Mouse (Mus musculus) midbrain, embryonic 12.5 days (tissue): ENCODE results near the gene Umps. TPM values are rescaled to one million over a fixed set of nuclear protein-coding genes. Genes with fewer than 3 reads are reported as not detected.

ENCODE experiments used
- ATAC-seq: fragments of 200-750 bp; cut with Nextera tagmentation; 2 replicates; pipeline ENCODE4 v1.8.0; 2017; ENCODE audit warnings: low read depth, moderate TSS enrichment, moderate library complexity; ENCODE audit not compliant: low FRiP score
- H3K27ac ChIP-seq: fragments of 300-500 bp; sonication (generic); replicated peaks from 2 replicates; pipeline ENCODE4 v1.5.1; 2016; ENCODE audit warnings: mild to moderate bottlenecking
- H3K27me3 ChIP-seq: fragments of 300-500 bp; sonication (generic); 2 replicates; pipeline ENCODE4 v1.6.1; 2016; ENCODE audit warnings: mild to moderate bottlenecking
- H3K36me3 ChIP-seq: fragments of 300-500 bp; sonication (generic); 2 replicates; pipeline ENCODE4 v1.6.1; 2016
- H3K4me1 ChIP-seq: fragments of 300-500 bp; sonication (generic); 2 replicates; pipeline ENCODE4 v1.6.1; 2016
- H3K4me2 ChIP-seq: fragments of 300-500 bp; sonication (generic); replicated peaks from 2 replicates; pipeline ENCODE4 v1.6.1; 2016; ENCODE audit warnings: mild to moderate bottlenecking, moderate library complexity
- H3K4me3 ChIP-seq: fragments of 300-500 bp; sonication (generic); 2 replicates; pipeline ENCODE4 v1.5.1; 2016; ENCODE audit warnings: mild to moderate bottlenecking
- H3K9ac ChIP-seq: fragments of 300-500 bp; sonication (generic); replicated peaks from 2 replicates; pipeline ENCODE4 v1.6.1; 2016; ENCODE audit warnings: mild to moderate bottlenecking, moderate library complexity
- H3K9me3 ChIP-seq: fragments of 300-500 bp; sonication (generic); 2 replicates; pipeline ENCODE4 v1.6.1; 2016; ENCODE audit warnings: mild to moderate bottlenecking
- WGBS: fragments of 180-500 bp; shearing (Covaris S2); methylation state at CpG from one replicate; pipeline ENCODE4 v1.1.7; 2016; 5-methylcytosine and 5-hydroxymethylcytosine counted together
- polyA plus RNA-seq: library from polyadenylated mRNA; unstranded; fragments of >200 nt; fragmentation: Nextera tagmentation; extraction: Ambion mirVana; gene quantifications from 2 replicates; pipeline ENCODE4 v1.2.1, GENCODE M21; 2016

The Umps gene
- polyA plus RNA-seq, 1 experiment from 2014 or later: 47.0 TPM

- H3K27me3 ChIP-seq: no peaks in the 10 kb centered on the region; the same call in 1 of the 2 replicates
- no peak overlapping the region for H3K9ac ChIP-seq
- WGBS: 89% methylated on average over 6 of the region's 6 CpGs
- H3K36me3 ChIP-seq: no peaks in the 10 kb centered on the region
- H3K27ac ChIP-seq: no peak overlapping the region
- H3K4me2 ChIP-seq: no peak overlapping the region
- no peaks in the 10 kb centered on the region for H3K4me1 ChIP-seq
- H3K4me3 ChIP-seq: no peak overlapping the region
- H3K9me3 ChIP-seq: no peaks in the 10 kb centered on the region
- ATAC-seq: no peak
Observed at GRCm38 (mm10) chr16:33927263-33927824, 39.5 kb downstream of the Umps start.

GRCm38 (mm10) chr16:33923758-33924157 is 43.1 kb downstream of the Umps start:
- no peak for ATAC-seq
- H3K4me2 ChIP-seq: no peak overlapping the region
- H3K9ac ChIP-seq: no peak overlapping the region
- H3K36me3 ChIP-seq: no peaks in the 10 kb centered on the region
- no peaks in the 10 kb centered on the region for H3K27me3 ChIP-seq
- no peak overlapping the region for H3K27ac ChIP-seq
- H3K4me1 ChIP-seq: no peaks in the 10 kb centered on the region
- no peak overlapping the region for H3K4me3 ChIP-seq
- H3K9me3 ChIP-seq: no peaks in the 10 kb centered on the region
- 94% methylated on average over 8 of the region's 8 CpGs for WGBS

DNA sequence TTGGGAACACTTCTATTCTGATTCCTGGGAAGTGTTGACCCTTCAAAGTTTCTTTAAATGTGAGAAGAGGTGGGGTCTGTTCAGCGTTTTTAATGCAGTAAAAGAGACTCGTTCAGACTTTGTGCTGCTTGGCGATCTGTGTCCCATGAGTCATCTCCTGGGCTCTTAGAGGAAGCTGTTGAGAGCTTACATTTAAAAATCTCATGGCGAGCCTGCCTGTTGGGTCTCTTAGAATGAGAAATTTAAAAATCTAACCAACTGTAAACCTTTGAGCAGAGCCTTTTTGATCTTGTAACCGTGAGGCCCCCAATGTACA is 43.9 kb downstream of the Umps start:
- Histone ChIP-seq H3K9me3 (no peaks in the 10 kb centered on the region), H3K4me1 (no peaks in the 10 kb centered on the region), H3K36me3 (no peaks in the 10 kb centered on the region), H3K9ac (no peak overlapping the region), H3K27ac (no peak overlapping the region), H3K4me3 (no peak overlapping the region), H3K4me2 (no peak overlapping the region), H3K27me3 (no peaks in the 10 kb centered on the region)
- 75% methylated on average over 5 of the region's 5 CpGs for WGBS
- no peak for ATAC-seq

DNA sequence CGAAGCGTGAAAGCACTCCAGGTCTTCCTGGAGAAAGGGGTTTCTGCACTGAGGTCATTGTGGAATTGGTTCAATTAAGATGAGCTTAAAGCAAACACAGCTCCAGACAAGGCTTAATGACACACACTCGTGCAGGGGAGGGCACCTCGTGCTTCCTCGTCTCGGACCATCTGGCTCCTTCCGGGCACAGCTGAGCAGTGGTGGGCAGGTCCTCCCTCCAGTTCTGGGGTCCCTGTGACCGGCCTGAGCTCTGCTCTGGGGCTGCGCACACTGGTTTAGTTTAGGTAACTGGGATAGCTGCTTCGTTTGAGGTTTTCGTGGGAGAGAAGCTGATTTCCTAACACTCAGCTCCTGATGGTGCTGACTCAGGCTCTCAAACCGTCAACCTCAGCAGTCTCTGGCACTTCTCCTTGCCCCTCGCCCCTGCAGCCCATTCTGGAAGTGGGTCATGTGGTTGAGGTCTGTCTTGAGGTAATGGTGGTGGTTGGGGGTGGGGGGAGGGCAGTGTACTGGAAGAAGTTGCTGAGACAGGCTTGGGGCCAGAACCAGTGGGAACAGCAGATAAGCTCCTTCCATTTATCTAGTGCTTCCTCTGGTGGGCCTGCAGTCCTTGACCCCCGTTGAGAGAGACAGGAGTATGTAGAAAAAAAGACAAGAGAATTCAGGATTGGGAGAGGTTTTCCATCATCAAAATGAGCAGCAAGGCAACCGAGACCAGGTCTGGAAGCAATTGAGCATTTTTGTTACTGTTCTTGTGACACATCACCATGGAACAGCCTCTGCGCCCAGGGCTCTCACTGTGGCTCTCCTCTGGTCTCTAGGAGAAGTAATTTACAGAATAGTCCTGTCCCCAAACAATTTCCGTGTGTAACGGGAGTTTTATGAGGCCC is 44.5 kb downstream of the Umps start:
- Histone ChIP-seq H3K4me3 (no peak overlapping the region), H3K36me3 (no peaks in the 10 kb centered on the region), H3K27ac (no peak overlapping the region), H3K9me3 (no peaks in the 10 kb centered on the region), H3K9ac (no peak overlapping the region), H3K4me1 (no peaks in the 10 kb centered on the region), H3K27me3 (no peaks in the 10 kb centered on the region), H3K4me2 (no peak overlapping the region)
- WGBS: 66% methylated on average over 18 of the region's 18 CpGs
- no peak for ATAC-seq

- H3K4me2 ChIP-seq: no peak overlapping the region
- 0 out of 2 replicates have a peak, but pooled peaks cover 6% of the 10 kb centered on the region for H3K4me1 ChIP-seq
- H3K36me3 ChIP-seq: no peaks in the 10 kb centered on the region
- H3K27me3 ChIP-seq: no peaks in the 10 kb centered on the region
- H3K9ac ChIP-seq: no peak overlapping the region
- ATAC-seq: no peak
- no peak overlapping the region for H3K27ac ChIP-seq
- no peak overlapping the region for H3K4me3 ChIP-seq
- 86% methylated on average over 5 of the region's 5 CpGs for WGBS
- no peaks in the 10 kb centered on the region for H3K9me3 ChIP-seq
Observed at GRCm38 (mm10) chr16:33921514-33921913, 45.3 kb downstream of the Umps start.

- H3K27me3 ChIP-seq: no peaks in the 10 kb centered on the region
- H3K9me3 ChIP-seq: no peaks in the 10 kb centered on the region
- no peak for ATAC-seq
- H3K36me3 ChIP-seq: no peaks in the 10 kb centered on the region
- no peak overlapping the region for H3K9ac ChIP-seq
- no peak overlapping the region for H3K4me2 ChIP-seq
- no peak overlapping the region for H3K4me3 ChIP-seq
- WGBS: 91% methylated on average over 5 of the region's 5 CpGs
- 0 out of 2 replicates have a peak, but pooled peaks cover 6% of the 10 kb centered on the region for H3K4me1 ChIP-seq
- no peak overlapping the region for H3K27ac ChIP-seq
Observed at GRCm38 (mm10) chr16:33917926-33918325, 48.9 kb downstream of the Umps start.

DNA sequence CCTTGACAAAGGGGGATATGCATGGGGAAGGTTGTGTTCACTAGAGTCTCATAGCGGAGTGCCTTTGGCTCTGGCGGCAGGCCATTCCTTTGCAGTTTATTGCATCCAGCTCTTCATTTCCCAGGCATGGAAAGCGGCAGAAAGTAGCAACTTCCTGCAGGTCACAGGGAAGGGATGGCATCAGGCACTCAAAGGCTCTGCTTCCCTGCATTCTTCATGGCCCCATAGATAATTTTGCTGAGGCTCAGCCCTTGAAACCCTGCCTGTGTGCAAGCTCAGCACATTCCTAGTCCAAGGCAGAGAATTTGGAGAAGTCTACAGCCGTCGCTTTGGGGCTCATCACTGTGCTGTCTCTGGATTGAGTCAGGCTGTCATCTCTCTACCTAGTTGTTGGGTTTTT is 49.4 kb downstream of the Umps start:
- Histone ChIP-seq H3K4me2 (no peak overlapping the region), H3K9ac (no peak overlapping the region), H3K4me3 (no peak overlapping the region), H3K9me3 (no peaks in the 10 kb centered on the region), H3K36me3 (no peaks in the 10 kb centered on the region), H3K4me1 (0 out of 2 replicates have a peak, but pooled peaks cover 6% of the 10 kb centered on the region), H3K27me3 (no peaks in the 10 kb centered on the region), H3K27ac (no peak overlapping the region)
- ATAC-seq: no peak
- 78% methylated on average over 5 of the region's 5 CpGs for WGBS

DNA sequence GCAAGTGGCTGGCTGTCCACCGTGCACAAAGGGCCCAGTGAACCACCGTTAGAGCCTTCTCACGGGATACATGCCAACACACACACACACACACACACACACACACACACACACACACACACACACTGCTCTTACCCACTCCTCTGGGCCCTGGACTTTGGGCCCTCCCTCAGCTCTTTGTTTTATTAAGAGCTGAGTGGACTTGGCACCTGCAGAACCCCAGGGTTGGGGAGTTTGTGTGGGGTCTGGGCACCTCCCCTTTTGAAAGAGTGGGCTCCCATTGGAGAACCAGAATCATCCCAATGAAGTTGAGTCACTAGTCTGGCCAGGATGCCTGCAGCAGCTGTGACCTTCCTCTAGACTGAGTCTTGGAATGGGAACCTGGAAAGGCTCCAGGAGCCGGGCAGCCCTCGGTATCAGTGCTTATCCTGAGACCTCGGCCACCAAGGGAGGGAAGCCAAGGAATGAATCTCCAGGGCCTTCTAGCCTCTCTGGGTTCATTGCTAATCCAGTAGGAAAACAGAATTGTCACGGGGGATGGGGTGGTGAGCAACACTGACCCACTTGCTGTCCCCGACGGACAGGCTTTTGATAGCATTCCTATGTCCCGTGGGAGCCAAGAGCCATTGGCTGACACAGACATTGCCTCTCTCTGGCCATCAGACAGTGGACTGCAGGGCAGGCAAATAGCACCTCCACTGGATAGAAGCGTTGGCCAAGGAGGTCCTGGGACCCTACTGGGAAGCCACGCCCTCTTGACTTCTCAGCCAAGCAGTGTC is 50.2 kb downstream of the Umps start:
- Histone ChIP-seq H3K36me3 (no peaks in the 10 kb centered on the region), H3K9ac (no peak overlapping the region), H3K4me3 (no peak overlapping the region), H3K9me3 (no peaks in the 10 kb centered on the region), H3K4me1 (0 out of 2 replicates have a peak, but pooled peaks cover 6% of the 10 kb centered on the region), H3K4me2 (no peak overlapping the region), H3K27ac (no peak overlapping the region), H3K27me3 (no peaks in the 10 kb centered on the region)
- whole genome bisulfite sequencing: 72% methylated on average over 12 of the region's 12 CpGs
- no peak for ATAC-seq

DNA sequence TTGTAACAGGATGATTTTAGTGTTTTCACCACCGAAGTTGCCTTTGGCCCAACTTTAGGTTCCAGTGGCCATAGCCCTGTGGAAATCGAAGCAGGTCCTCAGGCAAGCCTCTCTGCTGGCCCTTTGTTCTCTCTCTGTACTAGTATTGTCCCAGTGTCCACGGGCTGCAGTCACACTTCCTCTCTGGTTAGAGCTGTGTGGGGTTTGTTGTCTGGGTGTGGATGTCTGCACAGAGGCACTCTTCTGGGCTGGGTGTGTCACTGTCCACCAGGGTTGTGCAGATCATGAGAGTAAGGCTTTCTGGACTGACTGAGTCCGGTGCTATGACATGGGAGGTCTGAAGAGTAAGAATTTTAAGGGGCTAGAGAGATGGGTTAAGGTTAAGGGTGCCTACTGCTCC is 51.8 kb downstream of the Umps start:
- no peak overlapping the region for H3K4me3 ChIP-seq
- no peaks in the 10 kb centered on the region for H3K9me3 ChIP-seq
- H3K36me3 ChIP-seq: no peaks in the 10 kb centered on the region
- no peak overlapping the region for H3K27ac ChIP-seq
- no peak overlapping the region for H3K4me2 ChIP-seq
- 79% methylated on average over 4 of the region's 4 CpGs for WGBS
- 0 out of 2 replicates have a peak, but pooled peaks cover 6% of the 10 kb centered on the region for H3K4me1 ChIP-seq
- no peak for ATAC-seq
- no peak overlapping the region for H3K9ac ChIP-seq
- no peaks in the 10 kb centered on the region for H3K27me3 ChIP-seq

- H3K4me2 ChIP-seq: no peak overlapping the region
- 77% methylated on average over 4 of the region's 4 CpGs for WGBS
- ATAC-seq: no peak
Observed at GRCm38 (mm10) chr16:33908239-33908638, 58.6 kb downstream of the Umps start.

More at GRCm38 (mm10) chr16:33908239-33908638, 58.6 kb downstream of the Umps start:
- Histone ChIP-seq H3K9me3 (no peaks in the 10 kb centered on the region), H3K27me3 (no peaks in the 10 kb centered on the region), H3K4me1 (0 out of 2 replicates have a peak, but pooled peaks cover 6% of the 10 kb centered on the region), H3K27ac (no peak overlapping the region), H3K9ac (no peak overlapping the region), H3K4me3 (no peak overlapping the region), H3K36me3 (no peaks in the 10 kb centered on the region)
